Mouse (Mus musculus): ENCODE data around the gene Zmynd10. TPM values are rescaled to one million over a fixed set of nuclear protein-coding genes. Genes with fewer than 3 reads are reported as not detected.
A peak's percentile ranks its signal among the peaks of the same experiment; 100 is the strongest.

Gene Zmynd10
- total and polyA plus RNA-seq, 2 experiments from 2014 or later: 0.25 TPM; not detected in 1

DNA sequence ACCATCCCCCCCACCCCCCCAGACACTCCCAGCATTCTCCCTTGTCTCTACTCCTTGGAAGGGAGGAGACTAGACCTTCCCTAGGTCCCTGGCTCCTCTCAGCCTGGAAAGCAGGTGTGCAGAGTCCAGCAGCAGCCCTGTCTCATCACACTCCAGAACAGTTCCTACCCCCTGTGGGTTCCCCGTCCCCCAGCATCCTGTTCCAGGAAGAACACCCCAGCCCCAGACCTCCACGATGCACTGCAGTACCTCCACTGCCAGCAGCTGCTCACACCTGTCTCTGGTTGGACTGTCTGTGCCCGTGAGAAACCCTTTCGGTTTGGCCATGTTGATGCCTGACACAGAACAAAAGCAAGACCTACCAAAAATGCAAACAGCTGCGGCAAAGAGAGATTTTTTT is 25.9 kb upstream of the Zmynd10 start:
- Histone ChIP-seq H3K4me3 (ENCODE audit: low read depth, low read length) (peak overlapping the region; percentile 3; the same call in 1 of the 2 replicates), H3K4me2 (ENCODE audit: low read depth, low read length) (peak overlapping the region; percentile 38; the same call in 1 of the 2 replicates), H3K9me3 (replicated peaks; ENCODE audit: control insufficient read depth, low read length) (no peaks in the 10 kb centered on the region), H3K9ac (replicated peaks; ENCODE audit: low read depth, low read length) (no peak overlapping the region), H3K36me3 (replicated peaks; ENCODE audit: control insufficient read depth, insufficient read depth, low read length) (no peaks in the 10 kb centered on the region), H3K27ac (ENCODE audit: low read depth) (no peak overlapping the region; the same call in 1 of the 2 replicates), H3K27me3 (ENCODE audit: control insufficient read depth, insufficient read depth, low read length) (peaks cover 12% of the 10 kb centered on the region), H3K4me1 (ENCODE audit: control insufficient read depth, insufficient read depth) (0 out of 2 replicates have a peak, but pooled peaks cover under 1% of the 10 kb centered on the region)
- ATAC-seq (ENCODE audit: insufficient read depth, low read depth) (no peak), DNase-seq (ENCODE audit: low spot score) (no peak)
- 59% methylated on average over 5 of the region's 5 CpGs for WGBS
- TF ChIP-seq EP300 (IDR thresholded peaks at IDR 0.05; ENCODE audit: low read depth) (no peak), CTCF (IDR thresholded peaks at IDR 0.05; ENCODE audit: low read depth) (no peak)

DNA sequence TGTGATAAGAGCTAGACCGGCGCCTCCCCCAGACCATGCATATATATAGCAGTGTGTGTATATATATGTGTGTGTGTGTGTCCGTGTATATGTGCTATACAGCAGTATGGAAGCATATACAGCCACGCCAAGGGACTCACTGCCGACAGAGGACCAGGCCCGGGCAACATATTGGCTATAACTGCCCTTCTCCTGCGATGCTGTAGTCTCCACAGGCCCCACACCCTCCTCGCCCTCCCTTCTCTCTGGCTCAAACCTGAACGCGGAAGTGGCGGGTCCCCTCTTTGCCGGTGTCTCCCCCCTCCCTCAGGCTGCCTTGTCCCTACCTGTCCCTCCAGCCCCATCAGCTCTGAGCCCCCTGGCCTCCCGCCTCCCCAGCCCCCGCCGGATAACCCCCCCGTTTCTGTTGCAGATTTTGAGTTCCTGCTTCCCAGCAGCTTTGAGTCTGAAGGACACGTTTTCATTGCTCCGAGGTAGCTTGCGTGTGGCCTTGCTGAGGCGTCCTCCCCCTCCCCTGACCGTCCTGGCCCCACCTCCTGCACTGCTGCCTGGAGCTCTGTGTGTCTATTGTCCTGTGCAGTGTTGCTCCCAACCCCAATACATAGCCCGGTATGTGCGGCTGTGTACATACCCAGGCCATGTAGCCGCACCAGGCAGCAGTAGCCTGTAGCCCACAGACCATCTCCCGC is 25.2 kb upstream of the Zmynd10 start:
- peaks cover 19% of the 10 kb centered on the region for H3K27me3 ChIP-seq (ENCODE audit: control insufficient read depth, insufficient read depth, low read length)
- no peak overlapping the region; the same call in 1 of the 2 replicates for H3K27ac ChIP-seq (ENCODE audit: low read depth)
- 28% methylated on average over 25 of the region's 25 CpGs for WGBS
- peak overlapping the region; percentile 38 for H3K4me2 ChIP-seq (ENCODE audit: low read depth, low read length)
- H3K4me1 ChIP-seq (ENCODE audit: control insufficient read depth, insufficient read depth): peaks cover 5% of the 10 kb centered on the region; the same call in 1 of the 2 replicates
- H3K4me3 ChIP-seq (ENCODE audit: low read depth, low read length): peak overlapping the region; percentile 3; the same call in 1 of the 2 replicates
- DNase-seq (ENCODE audit: low spot score): no peak
- no peak overlapping the region for H3K9ac ChIP-seq (replicated peaks; ENCODE audit: low read depth, low read length)
- TF ChIP-seq CTCF (IDR thresholded peaks at IDR 0.05; ENCODE audit: low read depth) (no peak), EP300 (IDR thresholded peaks at IDR 0.05; ENCODE audit: low read depth) (no peak)
- H3K9me3 ChIP-seq (replicated peaks; ENCODE audit: control insufficient read depth, low read length): no peaks in the 10 kb centered on the region
- H3K36me3 ChIP-seq (replicated peaks; ENCODE audit: control insufficient read depth, insufficient read depth, low read length): no peaks in the 10 kb centered on the region
- peak; percentile 30; the same call in 1 of the 2 replicates for ATAC-seq (ENCODE audit: insufficient read depth, low read depth)

DNA sequence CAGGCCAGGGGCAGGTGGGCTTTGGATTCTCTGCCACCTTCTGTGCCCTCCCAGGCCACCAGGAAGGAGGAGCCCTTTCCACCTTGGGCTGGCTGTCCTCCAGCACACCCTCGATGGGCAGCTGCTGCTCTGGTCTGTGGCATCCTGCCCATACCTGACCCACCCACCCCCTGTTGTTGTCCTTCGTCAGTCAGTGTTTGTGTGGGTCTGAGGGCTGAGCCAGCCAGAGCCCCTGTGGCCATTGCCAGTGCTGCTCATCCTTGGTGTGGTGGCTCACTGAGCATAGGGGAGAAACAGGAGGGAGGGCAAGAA is 24.7 kb upstream of the Zmynd10 start:
- H3K9ac ChIP-seq (replicated peaks; ENCODE audit: low read depth, low read length): no peak overlapping the region
- WGBS: 43% methylated on average over 2 of the region's 2 CpGs
- H3K36me3 ChIP-seq (replicated peaks; ENCODE audit: control insufficient read depth, insufficient read depth, low read length): no peaks in the 10 kb centered on the region
- H3K27me3 ChIP-seq (ENCODE audit: control insufficient read depth, insufficient read depth, low read length): peaks cover 23% of the 10 kb centered on the region
- H3K4me1 ChIP-seq (ENCODE audit: control insufficient read depth, insufficient read depth): peaks cover 5% of the 10 kb centered on the region; the same call in 1 of the 2 replicates
- peak overlapping the region; percentile 38 for H3K4me2 ChIP-seq (ENCODE audit: low read depth, low read length)
- no peak for TF ChIP-seq EP300 (IDR thresholded peaks at IDR 0.05; ENCODE audit: low read depth)
- no peak for TF ChIP-seq CTCF (IDR thresholded peaks at IDR 0.05; ENCODE audit: low read depth)
- DNase-seq (ENCODE audit: low spot score) (no peak), ATAC-seq (ENCODE audit: insufficient read depth, low read depth) (no peak)
- H3K4me3 ChIP-seq (ENCODE audit: low read depth, low read length): no peak overlapping the region
- no peaks in the 10 kb centered on the region for H3K9me3 ChIP-seq (replicated peaks; ENCODE audit: control insufficient read depth, low read length)
- H3K27ac ChIP-seq (ENCODE audit: low read depth): no peak overlapping the region

DNA sequence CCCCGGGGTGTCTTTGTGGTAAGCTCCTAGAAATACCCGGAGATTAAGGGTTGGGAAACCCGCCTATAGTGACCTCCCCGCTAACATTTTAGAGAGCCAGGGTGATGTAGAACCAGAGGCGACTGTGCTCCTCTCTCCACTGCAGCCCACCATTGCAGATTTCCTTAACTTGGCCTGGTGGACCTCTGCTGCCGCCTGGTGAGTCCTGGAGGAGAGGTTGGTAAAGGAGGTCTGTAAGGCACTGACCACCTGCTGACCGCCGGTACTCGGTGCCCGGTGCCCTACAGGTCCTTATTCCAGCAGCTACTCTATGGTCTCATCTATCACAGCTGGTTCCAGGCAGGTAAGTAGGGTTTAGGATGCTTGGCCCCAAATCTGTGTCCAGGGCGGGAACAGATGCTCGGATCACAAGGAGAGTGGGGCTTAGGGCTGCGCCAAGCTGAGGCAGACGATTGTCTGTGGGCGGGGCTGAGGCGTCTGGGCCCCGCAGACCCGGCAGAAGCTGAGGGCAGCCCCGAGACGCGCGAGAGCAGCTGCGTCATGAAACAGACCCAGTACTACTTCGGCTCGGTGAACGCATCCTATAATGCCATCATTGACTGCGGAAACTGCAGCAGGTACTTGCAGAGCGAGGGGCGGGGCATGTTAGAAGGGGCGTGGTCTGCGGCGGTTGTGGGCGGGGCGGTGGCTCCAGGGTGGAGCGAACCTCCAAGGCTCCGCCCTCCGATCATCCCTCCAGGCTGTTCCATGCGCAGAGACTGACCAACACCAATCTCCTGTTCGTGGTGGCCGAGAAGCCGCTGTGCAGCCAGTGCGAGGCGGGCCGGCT is 20.7 kb upstream of the Zmynd10 start:
- TF ChIP-seq CTCF (IDR thresholded peaks at IDR 0.05; ENCODE audit: low read depth): 0 out of 2 replicates have a peak, but pooled peaks have one; percentile 4
- no peak for TF ChIP-seq EP300 (IDR thresholded peaks at IDR 0.05; ENCODE audit: low read depth)
- peak; percentile 57 for ATAC-seq (ENCODE audit: insufficient read depth, low read depth)
- DNase-seq (ENCODE audit: low spot score): no peak
- Histone ChIP-seq H3K27ac (ENCODE audit: low read depth) (no peak overlapping the region), H3K4me3 (ENCODE audit: low read depth, low read length) (peak overlapping the region; percentile 22), H3K4me2 (ENCODE audit: low read depth, low read length) (peak overlapping the region; percentile 53), H3K9ac (replicated peaks; ENCODE audit: low read depth, low read length) (no peak overlapping the region), H3K4me1 (ENCODE audit: control insufficient read depth, insufficient read depth) (peaks cover 5% of the 10 kb centered on the region; the same call in 1 of the 2 replicates), H3K27me3 (ENCODE audit: control insufficient read depth, insufficient read depth, low read length) (peaks cover 31% of the 10 kb centered on the region), H3K36me3 (replicated peaks; ENCODE audit: control insufficient read depth, insufficient read depth, low read length) (no peaks in the 10 kb centered on the region), H3K9me3 (replicated peaks; ENCODE audit: control insufficient read depth, low read length) (no peaks in the 10 kb centered on the region)
- WGBS: 17% methylated on average over 41 of the region's 44 CpGs

DNA sequence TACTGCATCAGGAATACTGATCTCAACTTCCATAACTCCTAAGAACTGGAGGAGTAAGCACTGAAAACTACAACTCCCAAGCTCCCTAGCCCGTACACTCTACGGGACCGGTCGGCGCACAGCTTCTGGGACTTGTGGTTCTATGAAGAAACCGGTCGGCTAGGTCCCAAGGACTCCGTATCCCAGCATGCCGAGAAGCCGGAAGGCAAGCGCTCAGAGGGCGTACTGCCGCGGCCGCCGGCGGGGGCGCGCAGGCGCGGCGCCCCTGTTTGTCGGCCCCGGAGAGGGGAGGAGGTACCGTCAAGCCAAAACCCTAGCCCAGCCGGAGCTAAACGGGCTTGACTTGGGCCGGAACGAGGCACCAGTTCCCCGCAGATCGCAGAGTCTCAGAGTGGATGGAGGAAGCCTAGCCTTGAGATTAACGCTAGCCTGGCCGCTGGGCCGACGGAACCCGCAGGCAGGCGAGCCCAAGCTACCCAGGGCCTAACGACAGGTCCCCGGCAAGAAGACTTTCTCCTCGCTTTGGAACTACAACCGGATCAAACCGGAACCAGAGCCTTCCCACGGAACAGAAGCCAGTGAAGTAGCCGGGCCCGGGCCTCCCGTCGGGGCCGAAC is 13.2 kb upstream of the Zmynd10 start, which contains the start of gene Tmem115:
Tmem115 (plus strand) TSS at position 155 of the 617 bp plus-strand sequence.
- Histone ChIP-seq H3K27ac (ENCODE audit: low read depth) (peak within 1 kb of the TSS; percentile 88), H3K27me3 (ENCODE audit: control insufficient read depth, insufficient read depth, low read length) (no peaks in the 10 kb centered on the region), H3K4me2 (ENCODE audit: low read depth, low read length) (peak within 1 kb of the TSS; percentile 99), H3K4me1 (ENCODE audit: control insufficient read depth, insufficient read depth) (peaks cover 28% of the 10 kb centered on the region), H3K4me3 (ENCODE audit: low read depth, low read length) (peak within 1 kb of the TSS; percentile 87), H3K36me3 (replicated peaks; ENCODE audit: control insufficient read depth, insufficient read depth, low read length) (peaks cover 24% of the 10 kb centered on the region), H3K9ac (replicated peaks; ENCODE audit: low read depth, low read length) (peak within 1 kb of the TSS; percentile 80), H3K9me3 (replicated peaks; ENCODE audit: control insufficient read depth, low read length) (no peaks in the 10 kb centered on the region)
- WGBS: under 1% methylated on average over 48 of the region's 48 CpGs
- TF ChIP-seq CTCF (IDR thresholded peaks at IDR 0.05; ENCODE audit: low read depth) (no peak), EP300 (IDR thresholded peaks at IDR 0.05; ENCODE audit: low read depth) (no peak)
- DNase-seq (ENCODE audit: low spot score) (peak; percentile 99), ATAC-seq (ENCODE audit: insufficient read depth, low read depth) (peak; percentile 99)
